Mouse (Mus musculus): ENCODE results near the gene Bag5.
A peak's percentile ranks its signal among the peaks of the same experiment; 100 is the strongest.
"Not testable (repeated sequence)": the region's sequence is repeated elsewhere in the genome, so short reads cannot be mapped to it uniquely, and the experiment has no call there.

Bag5 gene

GRCm38 (mm10) chr12:111734912-111735311 lies 21.9 kb upstream of the Bag5 start:
- no peak for DNase-seq (ENCODE audit: extremely low spot score)

- no peak for DNase-seq (ENCODE audit: extremely low spot score)
Observed at GRCm38 (mm10) chr12:111732921-111733320, 19.9 kb upstream of the Bag5 start.

GRCm38 (mm10) chr12:111731822-111732807 lies 19.1 kb upstream of the Bag5 start:
- peak; percentile 87 for DNase-seq (ENCODE audit: extremely low spot score)

GRCm38 (mm10) chr12:111727956-111728355 lies 14.9 kb upstream of the Bag5 start:
- no peak for DNase-seq (ENCODE audit: extremely low spot score)

GRCm38 (mm10) chr12:111726122-111726463 lies 13.0 kb upstream of the Bag5 start:
- DNase-seq (ENCODE audit: extremely low spot score) = no peak

- DNase-seq (ENCODE audit: extremely low spot score) = no peak
Observed at GRCm38 (mm10) chr12:111725338-111726121, 12.5 kb upstream of the Bag5 start.

- DNase-seq (ENCODE audit: extremely low spot score) = no peak
Observed at GRCm38 (mm10) chr12:111724638-111725337, 11.7 kb upstream of the Bag5 start.

- no peak for DNase-seq (ENCODE audit: extremely low spot score)
Observed at GRCm38 (mm10) chr12:111722654-111723053, 9.6 kb upstream of the Bag5 start.

GRCm38 (mm10) chr12:111720222-111720621 lies 7.2 kb upstream of the Bag5 start:
- DNase-seq (ENCODE audit: extremely low spot score) = no peak

GRCm38 (mm10) chr12:111718656-111719055 lies 5.6 kb upstream of the Bag5 start:
- DNase-seq (ENCODE audit: extremely low spot score) = no peak

- no peak for DNase-seq (ENCODE audit: extremely low spot score)
Observed at GRCm38 (mm10) chr12:111716505-111716904, 3.4 kb upstream of the Bag5 start.

- not testable (repeated sequence) for DNase-seq (ENCODE audit: extremely low spot score)
Observed at GRCm38 (mm10) chr12:111713880-111714279, 823 bp upstream of the Bag5 start.

- peak; percentile 49 for DNase-seq (ENCODE audit: extremely low spot score)
Observed at GRCm38 (mm10) chr12:111712476-111712875, 581 bp downstream of the Bag5 start.

GRCm38 (mm10) chr12:111710091-111710490 lies 3.0 kb downstream of the Bag5 start:
- DNase-seq (ENCODE audit: extremely low spot score) = no peak

GRCm38 (mm10) chr12:111708181-111708580 lies 4.9 kb downstream of the Bag5 start:
- no peak for DNase-seq (ENCODE audit: extremely low spot score)

GRCm38 (mm10) chr12:111705186-111705973 lies 7.7 kb downstream of the Bag5 start:
- no peak for DNase-seq (ENCODE audit: extremely low spot score)

GRCm38 (mm10) chr12:111704609-111705008 lies 8.4 kb downstream of the Bag5 start:
- no peak for DNase-seq (ENCODE audit: extremely low spot score)

- no peak for DNase-seq (ENCODE audit: extremely low spot score)
Observed at GRCm38 (mm10) chr12:111703301-111703700, 9.8 kb downstream of the Bag5 start.

GRCm38 (mm10) chr12:111700920-111701458 lies 12.1 kb downstream of the Bag5 start:
- no peak for DNase-seq (ENCODE audit: extremely low spot score)

- DNase-seq (ENCODE audit: extremely low spot score) = no peak
Observed at GRCm38 (mm10) chr12:111699542-111699941, 13.5 kb downstream of the Bag5 start.

- no peak for DNase-seq (ENCODE audit: extremely low spot score)
Observed at GRCm38 (mm10) chr12:111698346-111698913, 14.6 kb downstream of the Bag5 start.

Data from embryo, embryonic 9.5 days (tissue).